Mouse (Mus musculus) C2C12 (cell line): ENCODE measurements at regions not wholly inside any gene's neighbourhood (a gene's known extent, or its start where the extent isn't known, plus 50 kb on each side); places are given as distances from the start of the nearest gene placed in this dataset.

Experiments used
- CTCF ChIP-seq: IDR thresholded peaks from one replicate; pipeline ENCODE4 v1.5.1; 2011; ENCODE audit not compliant: control insufficient read depth, insufficient read depth, insufficient read length
- MYOD1 ChIP-seq: IDR thresholded peaks from one replicate; pipeline ENCODE4 v1.6.1; 2011; ENCODE audit warnings: low read depth; ENCODE audit not compliant: control insufficient read depth, insufficient read length

DNA sequence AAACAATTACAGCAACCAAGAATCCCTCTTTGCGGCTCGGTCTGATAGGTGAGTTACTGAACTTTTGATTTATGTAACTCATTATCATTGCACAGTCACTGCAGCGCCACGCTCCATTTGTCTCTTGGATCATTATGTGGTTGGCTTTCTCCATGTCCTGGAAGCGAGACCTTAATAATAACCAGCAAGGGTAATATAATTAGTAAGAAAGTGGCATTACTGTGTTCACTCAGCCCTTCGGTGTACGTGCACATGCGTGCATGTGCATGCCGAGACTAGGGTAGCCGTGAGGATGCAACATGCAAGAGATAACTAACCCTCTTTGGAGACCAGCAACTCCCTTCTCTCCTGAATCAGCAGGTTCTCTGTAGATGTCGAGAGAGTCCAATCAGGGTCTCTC lies 114.9 kb upstream of the Camk1g start:
- TF ChIP-seq CTCF (no peak), MYOD1 (no peak)
